In the genomic region with DNA sequence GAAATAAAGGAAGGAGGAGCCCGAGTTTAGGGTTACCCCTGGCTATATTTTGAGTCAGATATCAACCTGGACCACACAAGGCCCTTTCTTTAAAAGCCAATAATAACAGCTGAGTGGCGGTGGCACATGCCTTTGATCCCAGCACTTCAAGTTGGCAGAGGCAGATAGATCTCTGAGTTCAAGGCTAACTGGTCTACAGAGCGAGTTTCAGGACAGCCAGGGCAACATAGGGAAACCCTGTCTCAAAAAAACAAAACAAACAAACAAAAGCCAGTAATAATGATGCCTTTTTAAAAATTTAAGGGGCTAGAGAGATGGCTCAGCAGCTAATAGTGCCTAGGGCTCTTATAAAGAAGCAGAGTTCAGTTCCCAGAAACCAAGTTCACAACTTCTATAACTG, we compare ENCODE assay signal across 18 mouse cellular contexts. TPM values are rescaled to one million over a fixed set of nuclear protein-coding genes. Genes with fewer than 3 reads are reported as not detected.
"Had no signal": no experiment of that assay in that cellular context is flagged by ENCODE, and none has a peak within 500 bp of the region (broad histone marks: within the 10 kb centered on the region; RNA-seq: fewer than 3 reads in every experiment).

No protein-coding gene starts in this region.

- DNase-seq: retina, postnatal 1 day; right cerebral cortex, adult 18-20 months; right cerebral cortex, postnatal 14 days; right cerebral cortex, postnatal 25 days; right cerebral cortex, postnatal 4 days; spleen, adult 18-20 months; thymus, adult 18-20 months; thymus, adult 2 months; thymus, postnatal 14 days; thymus, postnatal 25 days; thymus, postnatal 36 days; thymus, postnatal 4 days had no signal

- H3K9ac ChIP-seq: neural tube, embryonic 13.5 days; neural tube, embryonic 15.5 days; stomach, embryonic 15.5 days had no signal

- H3K4me1 ChIP-seq: stomach, embryonic 15.5 days had no signal

- H3K36me3 ChIP-seq: neural tube, embryonic 13.5 days; neural tube, embryonic 15.5 days; stomach, embryonic 15.5 days had no signal

- H3K27ac ChIP-seq: neural tube, embryonic 13.5 days; neural tube, embryonic 15.5 days; stomach, embryonic 15.5 days; stomach, postnatal 0 days had no signal

- H3K4me2 ChIP-seq: neural tube, embryonic 13.5 days; neural tube, embryonic 15.5 days; stomach, embryonic 15.5 days had no signal

- H3K27me3 ChIP-seq: neural tube, embryonic 15.5 days had no signal

- H3K4me3 ChIP-seq: neural tube, embryonic 13.5 days; neural tube, embryonic 15.5 days; stomach, embryonic 15.5 days had no signal

- H3K9me3 ChIP-seq: neural tube, embryonic 13.5 days; neural tube, embryonic 15.5 days; stomach, embryonic 15.5 days had no signal

RNA-seq across cellular contexts. Expression of a gene that starts 4.1 kb away (rescaled TPM):
- total RNA-seq: neutrophil, adult 5-6 weeks had no signal
- polyA plus RNA-seq: spleen, adult 2 months had no signal

RNA-seq across cellular contexts. Expression of a gene that starts 16.6 kb away (rescaled TPM):
- total RNA-seq: neutrophil, adult 5-6 weeks had no signal
